Comparison of ENCODE assay signal across 8 mouse cellular contexts in genomic region chr11:90686287-90687025, GRCm38 (mm10). TPM values are rescaled to one million over a fixed set of nuclear protein-coding genes. Genes with fewer than 3 reads are reported as not detected.
DNase-seq lines count a peak whose midpoint lies in the region; ATAC-seq and TF ChIP-seq lines count a peak whose summit lies in the region.

No protein-coding gene starts in this region.

- WGBS in kidney, adult 2 months: 74% methylated on average over 13 of the region's 13 CpGs
- WGBS in kidney, postnatal 0 days: 71% methylated on average over 13 of the region's 13 CpGs
- WGBS in midbrain, embryonic 11.5 days: 73% methylated on average over 13 of the region's 13 CpGs

- H3K9ac ChIP-seq in kidney, postnatal 0 days (ENCODE audit: low read depth, low read length): peak overlapping the region; percentile 59
- peak overlapping the region; percentile 75 for H3K9ac ChIP-seq in midbrain, embryonic 11.5 days (ENCODE audit: low read length)

- DNase-seq in kidney, adult 2 months: peak; percentile 2
- DNase-seq in kidney, postnatal 36 days: no peak
- no peak for DNase-seq in kidney, postnatal 0 days (ENCODE audit: low spot score)
- DNase-seq in midbrain, embryonic 11.5 days (ENCODE audit: low spot score, missing footprints): peak; percentile 68
- DNase-seq in frontal cortex, postnatal 14 days (ENCODE audit: low spot score in 2 of 2): no peak
- no peak for DNase-seq in thymus, postnatal 10 days (ENCODE audit: low spot score in 2 of 2)
- DNase-seq in left cerebral cortex, adult 8-10 months (ENCODE audit: low spot score in 2 of 2): no peak

- no peaks in the 10 kb centered on the region for H3K36me3 ChIP-seq in kidney, adult 2 months (ENCODE audit: control insufficient read depth, insufficient read depth, low read length)
- H3K36me3 ChIP-seq in erythroblast, embryonic 14.5 days (ENCODE audit: control insufficient read depth): peaks cover 50% of the 10 kb centered on the region
- no peaks in the 10 kb centered on the region for H3K36me3 ChIP-seq in kidney, postnatal 0 days (ENCODE audit: insufficient read depth, low read length)
- H3K36me3 ChIP-seq in midbrain, embryonic 11.5 days (ENCODE audit: control insufficient read depth, insufficient read depth, low read length): no peaks in the 10 kb centered on the region

- TF ChIP-seq POLR2A in kidney, adult 2 months (IDR thresholded peaks at IDR 0.05; ENCODE audit: low read depth, low read length): no peak

- H3K4me3 ChIP-seq in kidney, adult 2 months (ENCODE audit: insufficient read depth, low read depth, low read length): peak overlapping the region; percentile 74
- H3K4me3 ChIP-seq in erythroblast, embryonic 14.5 days (replicated peaks): peak overlapping the region; percentile 79
- H3K4me3 ChIP-seq in kidney, postnatal 0 days (replicated peaks; ENCODE audit: low read depth, low read length): peak overlapping the region; percentile 65
- H3K4me3 ChIP-seq in midbrain, embryonic 11.5 days (ENCODE audit: low read depth, low read length): peak overlapping the region; percentile 65

- H3K4me1 ChIP-seq in kidney, adult 2 months (ENCODE audit: control insufficient read depth, insufficient read depth, low read length): 0 out of 2 replicates have a peak, but pooled peaks cover 2% of the 10 kb centered on the region
- H3K4me1 ChIP-seq in erythroblast, embryonic 14.5 days (ENCODE audit: control insufficient read depth): peaks cover 63% of the 10 kb centered on the region
- 0 out of 2 replicates have a peak, but pooled peaks cover 7% of the 10 kb centered on the region for H3K4me1 ChIP-seq in kidney, postnatal 0 days (replicated peaks; ENCODE audit: insufficient read depth, low read length)
- no peaks in the 10 kb centered on the region for H3K4me1 ChIP-seq in midbrain, embryonic 11.5 days (ENCODE audit: control insufficient read depth, insufficient read depth, low read length)

- H3K9me3 ChIP-seq in erythroblast, embryonic 14.5 days (ENCODE audit: control insufficient read depth, low read length): peaks cover 6% of the 10 kb centered on the region; the same call in 1 of the 2 replicates
- no peaks in the 10 kb centered on the region for H3K9me3 ChIP-seq in kidney, postnatal 0 days (replicated peaks; ENCODE audit: low read length)
- H3K9me3 ChIP-seq in midbrain, embryonic 11.5 days (ENCODE audit: control insufficient read depth, low read length): no peaks in the 10 kb centered on the region

- TF ChIP-seq CTCF in kidney, adult 2 months (conservative IDR thresholded peaks at IDR 0.05; ENCODE audit: insufficient read depth, insufficient read length, low read depth, low read length): no peak
- TF ChIP-seq CTCF in kidney, postnatal 0 days (IDR thresholded peaks at IDR 0.05; ENCODE audit: low read depth): no peak

- no peak for ATAC-seq in kidney, postnatal 0 days (replicated peaks; ENCODE audit: low FRiP score, low read depth)
- ATAC-seq in midbrain, embryonic 11.5 days (ENCODE audit: low FRiP score): peak; percentile 15

- H3K27me3 ChIP-seq in kidney, adult 2 months (replicated peaks; ENCODE audit: control insufficient read depth, insufficient read depth, low read length): no peaks in the 10 kb centered on the region
- H3K27me3 ChIP-seq in erythroblast, embryonic 14.5 days (ENCODE audit: control insufficient read depth): peaks cover 18% of the 10 kb centered on the region
- H3K27me3 ChIP-seq in kidney, postnatal 0 days (ENCODE audit: insufficient read depth, low read length): no peaks in the 10 kb centered on the region
- no peaks in the 10 kb centered on the region for H3K27me3 ChIP-seq in midbrain, embryonic 11.5 days (ENCODE audit: control insufficient read depth, insufficient read depth, low read length)

- H3K4me2 ChIP-seq in kidney, postnatal 0 days (ENCODE audit: low read length): peak overlapping the region; percentile 85
- H3K4me2 ChIP-seq in midbrain, embryonic 11.5 days: peak overlapping the region; percentile 88

- H3K27ac ChIP-seq in kidney, adult 2 months (ENCODE audit: insufficient read depth, low read depth, low read length): no peak overlapping the region
- no peak overlapping the region for H3K27ac ChIP-seq in kidney, postnatal 0 days
- no peak overlapping the region for H3K27ac ChIP-seq in midbrain, embryonic 11.5 days (ENCODE audit: low read depth, low read length)

RNA-seq across cellular contexts. Expression of gene Tom1l1, which starts 1.7 kb away (rescaled TPM):
- polyA plus RNA-seq in kidney, adult 2 months (2012; rRNA removed): 7.0 and 8.4 TPM in 2 replicates
- 1.2 and 1.3 TPM in 2 replicates for polyA plus RNA-seq in erythroblast, embryonic 14.5 days (2012)
- polyA plus RNA-seq in kidney, postnatal 0 days (2015; fragmentation: Nextera tagmentation; extraction: Ambion mirVana): 32.8 and 35.4 TPM in 2 replicates
- polyA plus RNA-seq in midbrain, embryonic 11.5 days (2014; fragmentation: Nextera tagmentation; extraction: Ambion mirVana): 17.4 and 18.7 TPM in 2 replicates
- 10 to 100 TPM; 30.8 to 33.9 (median 31.5) TPM for total RNA-seq in left cerebral cortex, adult 8-10 months (2022)

RNA-seq across cellular contexts. Expression of gene Cox11, which starts 48.5 kb away (rescaled TPM):
- polyA plus RNA-seq in kidney, adult 2 months (2012; rRNA removed): 13.6 and 15.6 TPM in 2 replicates
- 3.3 and 3.7 TPM in 2 replicates for polyA plus RNA-seq in erythroblast, embryonic 14.5 days (2012)
- polyA plus RNA-seq in kidney, postnatal 0 days (2015; fragmentation: Nextera tagmentation; extraction: Ambion mirVana): 33.4 and 38.1 TPM in 2 replicates
- 24.6 and 26.4 TPM in 2 replicates for polyA plus RNA-seq in midbrain, embryonic 11.5 days (2014; fragmentation: Nextera tagmentation; extraction: Ambion mirVana)
- 10 to 100 TPM; 23.0 to 26.7 (median 26.1) TPM for total RNA-seq in left cerebral cortex, adult 8-10 months (2022)

RNA-seq across cellular contexts. Expression of gene Stxbp4, which starts 48.6 kb away (rescaled TPM):
- 5.0 TPM in 2 replicates for polyA plus RNA-seq in kidney, adult 2 months (2012; rRNA removed)
- polyA plus RNA-seq in erythroblast, embryonic 14.5 days (2012): 0.13 and 0.15 TPM in 2 replicates
- 10.9 and 13.6 TPM in 2 replicates for polyA plus RNA-seq in kidney, postnatal 0 days (2015; fragmentation: Nextera tagmentation; extraction: Ambion mirVana)
- polyA plus RNA-seq in midbrain, embryonic 11.5 days (2014; fragmentation: Nextera tagmentation; extraction: Ambion mirVana): 36.5 and 41.8 TPM in 2 replicates
- total RNA-seq in left cerebral cortex, adult 8-10 months (2022): 10 to 100 TPM in 3 of 4 experiments, 1 to 10 TPM in 1; 9.5 to 13.4 (median 11.2) TPM

Comparison
In these comparisons a context has a peak if more than half of its experiments do, and no peak if none do; other contexts are left out.
1. DNase-seq: peak in kidney, adult 2 months (single experiment) and midbrain, embryonic 11.5 days (single experiment); none in kidney, postnatal 36 days (0 of 2), kidney, postnatal 0 days (single experiment), frontal cortex, postnatal 14 days (0 of 2), thymus, postnatal 10 days (0 of 2) and left cerebral cortex, adult 8-10 months (0 of 2).
2. Peak in every context shown above with its lines, with median percentiles within 50 percentile points of each other: H3K4me3 ChIP-seq.